Mouse (Mus musculus) MEL (cell line): ENCODE data around the gene Klhl26.

Experiments
- CTCF ChIP-seq, 3 experiments: IDR thresholded peaks in 2 of 3; conservative IDR thresholded peaks in 1 of 3; 2 replicates each; pipeline ENCODE4 v1.5.1; 2011 to 2012; ENCODE audit warnings: low read length in 3 of 3, low read depth in 2 of 3, mild to moderate bottlenecking in 2 of 3, improper control_type of control experiment in 1 of 3, inconsistent platforms in 1 of 3, mixed read lengths in 1 of 3, moderate library complexity in 1 of 3; ENCODE audit not compliant: control insufficient read depth in 1 of 3, insufficient read depth in 1 of 3, poor library complexity in 1 of 3, severe bottlenecking in 1 of 3
- GATA1 ChIP-seq: IDR thresholded peaks from 2 replicates; pipeline ENCODE4 v1.6.1; 2011; ENCODE audit warnings: low read depth, low read length, improper control_type of control experiment
- HCFC1 ChIP-seq: IDR thresholded peaks from 2 replicates; pipeline ENCODE4 v1.6.1; 2012; ENCODE audit warnings: low read depth, mild to moderate bottlenecking, inconsistent platforms, low read length, improper control_type of control experiment, moderate library complexity
- MAFK ChIP-seq: IDR thresholded peaks from 2 replicates; pipeline ENCODE4 v1.6.1; 2011; ENCODE audit warnings: low read depth, mild to moderate bottlenecking, low read length, improper control_type of control experiment, borderline replicate concordance
- MAX ChIP-seq: IDR thresholded peaks from 2 replicates; pipeline ENCODE4 v1.6.1; 2011; ENCODE audit warnings: low read length, improper control_type of control experiment
- MYC ChIP-seq: IDR thresholded peaks from 2 replicates; pipeline ENCODE4 v1.6.1; 2011; ENCODE audit warnings: low read depth, mild to moderate bottlenecking, low read length, improper control_type of control experiment, moderate library complexity
- POLR2A ChIP-seq, 2 experiments: IDR thresholded peaks; 2 replicates each; pipeline ENCODE4 v1.6.1; 2011 to 2012; ENCODE audit warnings: low read length in 2 of 2, mild to moderate bottlenecking in 2 of 2, control low read depth in 1 of 2, improper control_type of control experiment in 1 of 2, low read depth in 1 of 2, moderate library complexity in 1 of 2; ENCODE audit not compliant: control insufficient read depth in 1 of 2, insufficient read depth in 1 of 2, poor library complexity in 1 of 2
- UBTF ChIP-seq: IDR thresholded peaks from 2 replicates; pipeline ENCODE4 v1.6.1; 2012; ENCODE audit warnings: low read depth, mild to moderate bottlenecking, inconsistent platforms, low read length, improper control_type of control experiment, moderate library complexity, borderline replicate concordance; ENCODE audit not compliant: insufficient read depth
- ZKSCAN1 ChIP-seq: IDR thresholded peaks from 2 replicates; pipeline ENCODE4 v1.6.1; 2012; ENCODE audit warnings: low read depth, mild to moderate bottlenecking, inconsistent platforms, low read length, improper control_type of control experiment, moderate library complexity
- ZMIZ1 ChIP-seq: IDR thresholded peaks from 2 replicates; pipeline ENCODE4 v1.6.1; 2012; ENCODE audit warnings: low read depth, mild to moderate bottlenecking, inconsistent platforms, low read length, improper control_type of control experiment, moderate library complexity

- TF ChIP-seq MYC (no peak), ZKSCAN1 (no peak), CTCF (IDR thresholded peaks at IDR 0.05 in 2 of 3, conservative IDR thresholded peaks at IDR 0.05 in 1 of 3; ENCODE audit: control insufficient read depth in 1 of 3, insufficient read depth in 1 of 3, low read depth in 2 of 3, low read length in 3 of 3, poor library complexity in 1 of 3, severe bottlenecking in 1 of 3) (no peak), POLR2A (IDR thresholded peaks at IDR 0.05; ENCODE audit: control insufficient read depth in 1 of 2, insufficient read depth in 1 of 2, low read depth in 1 of 2, low read length in 2 of 2, poor library complexity in 1 of 2) (no peak), ZMIZ1 (no peak), UBTF (no peak), HCFC1 (no peak), GATA1 (no peak), MAX (no peak), MAFK (no peak)
Measured at GRCm38 (mm10) chr8:70464162-70464561, 12.6 kb downstream of the Klhl26 start.
